Mouse (Mus musculus): ENCODE measurements at regions not wholly inside any gene's neighbourhood (a gene's known extent, or its start where the extent isn't known, plus 50 kb on each side); places are given as distances from the start of the nearest gene placed in this dataset.

DNA sequence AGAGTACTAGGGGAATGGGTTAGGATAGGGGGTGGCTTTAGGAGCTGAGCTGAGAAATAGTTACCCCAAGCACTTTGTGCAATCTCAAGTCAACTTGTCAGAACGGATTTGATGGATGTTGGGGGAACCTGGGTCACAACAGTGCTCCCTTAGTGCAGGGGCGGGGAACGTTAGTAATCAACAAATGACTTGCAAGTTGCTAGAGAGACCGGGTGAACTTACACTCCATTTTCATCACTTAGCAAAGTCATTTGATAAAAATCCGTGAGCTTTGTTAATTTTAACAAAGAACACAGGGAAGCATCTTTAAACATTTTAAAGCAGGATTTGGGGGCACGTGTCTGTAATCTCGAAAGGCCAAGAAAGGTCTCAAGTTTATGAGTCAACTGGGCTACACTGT, 557.0 kb downstream of the Gm19410 start:
- Histone ChIP-seq H3K27ac (ENCODE audit: poor library complexity, severe bottlenecking) (no peak overlapping the region), H3K9ac (no peak overlapping the region), H3K9me3 (replicated peaks) (no peaks in the 10 kb centered on the region), H3K4me1 (replicated peaks) (peaks cover 8% of the 10 kb centered on the region; the same call in 1 of the 2 replicates), H3K36me3 (no peaks in the 10 kb centered on the region), H3K4me2 (no peak overlapping the region), H3K4me3 (no peak overlapping the region), H3K27me3 (replicated peaks) (no peaks in the 10 kb centered on the region)
- no peak for ATAC-seq (ENCODE audit: insufficient number of reproducible peaks, low FRiP score)
- WGBS: 69% methylated on average over 7 of the region's 7 CpGs

GRCm38 (mm10) chr8:36338628-36339027, 573.0 kb downstream of the Gm19410 start:
- H3K4me1 ChIP-seq (replicated peaks): no peaks in the 10 kb centered on the region
- H3K27me3 ChIP-seq (replicated peaks): no peaks in the 10 kb centered on the region
- no peak for ATAC-seq (ENCODE audit: insufficient number of reproducible peaks, low FRiP score)
- H3K27ac ChIP-seq (ENCODE audit: poor library complexity, severe bottlenecking): no peak overlapping the region
- no peaks in the 10 kb centered on the region for H3K36me3 ChIP-seq
- 89% methylated on average over 5 of the region's 5 CpGs for WGBS
- no peak overlapping the region for H3K9ac ChIP-seq
- H3K4me2 ChIP-seq: no peak overlapping the region
- no peaks in the 10 kb centered on the region for H3K9me3 ChIP-seq (replicated peaks)
- no peak overlapping the region for H3K4me3 ChIP-seq

GRCm38 (mm10) chr8:36339449-36339848, 573.9 kb downstream of the Gm19410 start:
- no peak overlapping the region for H3K27ac ChIP-seq (ENCODE audit: poor library complexity, severe bottlenecking)
- H3K27me3 ChIP-seq (replicated peaks): no peaks in the 10 kb centered on the region
- no peaks in the 10 kb centered on the region for H3K36me3 ChIP-seq
- 85% methylated on average over 6 of the region's 6 CpGs for WGBS
- H3K4me2 ChIP-seq: no peak overlapping the region
- no peak overlapping the region for H3K4me3 ChIP-seq
- no peak overlapping the region for H3K9ac ChIP-seq
- no peak for ATAC-seq (ENCODE audit: insufficient number of reproducible peaks, low FRiP score)
- no peaks in the 10 kb centered on the region for H3K4me1 ChIP-seq (replicated peaks)
- H3K9me3 ChIP-seq (replicated peaks): no peaks in the 10 kb centered on the region

- Histone ChIP-seq H3K4me2 (no peak overlapping the region), H3K36me3 (no peaks in the 10 kb centered on the region), H3K9me3 (replicated peaks) (no peaks in the 10 kb centered on the region), H3K27me3 (replicated peaks) (no peaks in the 10 kb centered on the region), H3K4me3 (no peak overlapping the region), H3K9ac (no peak overlapping the region), H3K4me1 (replicated peaks) (no peaks in the 10 kb centered on the region), H3K27ac (ENCODE audit: poor library complexity, severe bottlenecking) (no peak overlapping the region)
- WGBS: 64% methylated on average over 3 of the region's 3 CpGs
- ATAC-seq (ENCODE audit: insufficient number of reproducible peaks, low FRiP score): no peak
Measured at GRCm38 (mm10) chr8:36340454-36340853, 574.9 kb downstream of the Gm19410 start.

- Histone ChIP-seq H3K27ac (ENCODE audit: poor library complexity, severe bottlenecking) (no peak overlapping the region), H3K9me3 (replicated peaks) (no peaks in the 10 kb centered on the region), H3K4me2 (no peak overlapping the region), H3K27me3 (replicated peaks) (no peaks in the 10 kb centered on the region), H3K4me1 (replicated peaks) (no peaks in the 10 kb centered on the region), H3K9ac (no peak overlapping the region), H3K36me3 (no peaks in the 10 kb centered on the region), H3K4me3 (no peak overlapping the region)
- WGBS: 78% methylated on average over 4 of the region's 4 CpGs
- no peak for ATAC-seq (ENCODE audit: insufficient number of reproducible peaks, low FRiP score)
Measured at GRCm38 (mm10) chr8:36341965-36342364, 576.4 kb downstream of the Gm19410 start.

DNA sequence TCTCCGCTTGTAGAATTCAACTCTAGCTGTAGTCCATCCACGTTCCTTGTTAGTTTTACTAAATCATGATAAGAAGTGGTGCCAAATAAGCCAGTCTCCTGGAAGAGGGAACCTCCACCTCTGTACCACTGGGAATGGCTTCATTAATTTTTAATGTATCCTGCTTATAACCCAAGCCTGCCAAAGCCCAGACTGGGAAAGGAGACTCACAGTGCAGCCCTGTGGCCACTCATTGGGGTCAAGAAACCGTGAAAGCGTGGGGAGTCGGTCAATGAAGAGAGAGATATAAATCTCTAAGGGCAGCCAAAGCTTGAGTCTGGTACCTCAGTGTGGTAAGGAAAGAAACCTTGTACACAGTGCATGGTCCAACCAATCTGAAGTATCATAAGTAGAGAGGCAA, 577.1 kb downstream of the Gm19410 start:
- WGBS: 85% methylated on average over 5 of the region's 5 CpGs
- H3K27me3 ChIP-seq (replicated peaks): no peaks in the 10 kb centered on the region

GRCm38 (mm10) chr8:36346682-36347324, 581.2 kb downstream of the Gm19410 start:
- H3K9ac ChIP-seq: no peak overlapping the region
- H3K4me1 ChIP-seq (replicated peaks): no peaks in the 10 kb centered on the region
- 46% methylated on average over 7 of the region's 7 CpGs for WGBS
- no peak overlapping the region for H3K27ac ChIP-seq (ENCODE audit: poor library complexity, severe bottlenecking)
- no peak overlapping the region for H3K4me3 ChIP-seq
- ATAC-seq (ENCODE audit: insufficient number of reproducible peaks, low FRiP score): no peak
- no peaks in the 10 kb centered on the region for H3K9me3 ChIP-seq (replicated peaks)
- H3K27me3 ChIP-seq (replicated peaks): no peaks in the 10 kb centered on the region
- no peak overlapping the region for H3K4me2 ChIP-seq
- no peaks in the 10 kb centered on the region for H3K36me3 ChIP-seq

More for the DNA sequence above, 577.1 kb downstream of the Gm19410 start:
- Histone ChIP-seq H3K36me3 (no peaks in the 10 kb centered on the region), H3K4me1 (replicated peaks) (no peaks in the 10 kb centered on the region), H3K9ac (no peak overlapping the region), H3K9me3 (replicated peaks) (no peaks in the 10 kb centered on the region), H3K27ac (ENCODE audit: poor library complexity, severe bottlenecking) (no peak overlapping the region), H3K4me2 (no peak overlapping the region), H3K4me3 (no peak overlapping the region)
- no peak for ATAC-seq (ENCODE audit: insufficient number of reproducible peaks, low FRiP score)

DNA sequence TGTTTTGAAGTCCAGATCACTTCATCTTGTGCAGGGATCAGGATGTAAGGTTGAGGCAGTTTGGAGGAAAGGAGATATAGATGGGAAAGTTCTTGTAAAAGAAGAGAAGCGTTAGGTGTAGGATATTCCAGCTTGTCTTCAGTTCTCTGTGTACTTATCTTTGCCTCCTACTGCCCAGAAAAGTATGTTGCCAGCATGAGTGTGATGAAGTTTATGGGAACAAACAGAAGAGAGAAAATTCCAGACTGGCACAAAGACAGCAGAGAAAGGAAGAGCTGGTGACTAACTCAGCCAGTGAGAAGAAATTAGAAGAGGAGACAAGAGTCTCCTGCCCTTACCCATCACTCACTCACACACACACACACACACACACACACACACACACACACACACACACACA, 582.5 kb downstream of the Gm19410 start:
- Histone ChIP-seq H3K27ac (ENCODE audit: poor library complexity, severe bottlenecking) (no peak overlapping the region), H3K27me3 (replicated peaks) (no peaks in the 10 kb centered on the region), H3K36me3 (no peaks in the 10 kb centered on the region), H3K9me3 (replicated peaks) (no peaks in the 10 kb centered on the region), H3K4me2 (no peak overlapping the region), H3K4me3 (no peak overlapping the region), H3K9ac (no peak overlapping the region), H3K4me1 (replicated peaks) (no peaks in the 10 kb centered on the region)
- no peak for ATAC-seq (ENCODE audit: insufficient number of reproducible peaks, low FRiP score)
- 70% methylated on average over 1 of the region's 1 CpGs for WGBS

- 24% methylated on average over 3 of the region's 3 CpGs for WGBS
- no peaks in the 10 kb centered on the region for H3K36me3 ChIP-seq
- H3K4me2 ChIP-seq: no peak overlapping the region
- ATAC-seq (ENCODE audit: insufficient number of reproducible peaks, low FRiP score): no peak
- H3K9ac ChIP-seq: no peak overlapping the region
- no peaks in the 10 kb centered on the region for H3K9me3 ChIP-seq (replicated peaks)
- no peak overlapping the region for H3K4me3 ChIP-seq
- H3K4me1 ChIP-seq (replicated peaks): 0 out of 2 replicates have a peak, but pooled peaks cover 3% of the 10 kb centered on the region
- H3K27me3 ChIP-seq (replicated peaks): no peaks in the 10 kb centered on the region
- no peak overlapping the region for H3K27ac ChIP-seq (ENCODE audit: poor library complexity, severe bottlenecking)
Measured at GRCm38 (mm10) chr8:36354926-36355325, 589.3 kb downstream of the Gm19410 start.

DNA sequence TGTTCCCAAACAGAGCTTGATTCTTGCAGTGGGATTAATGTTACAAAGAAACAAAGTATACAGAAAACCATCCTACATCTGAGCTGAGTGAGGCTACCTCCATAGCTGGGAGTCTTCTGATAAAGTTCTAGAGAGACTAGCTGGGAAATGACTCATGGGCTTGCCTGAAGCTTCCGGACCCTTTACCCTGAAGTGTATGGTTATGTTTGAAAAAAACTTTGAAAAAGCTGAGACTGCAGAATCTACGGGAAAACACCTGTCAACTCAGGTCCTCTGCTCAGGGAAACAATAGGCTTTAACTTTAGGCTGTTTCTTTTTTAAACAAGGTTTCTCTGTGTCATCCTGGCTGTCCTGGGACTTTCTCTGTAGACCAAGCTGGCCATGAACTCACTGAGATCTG, 593.4 kb downstream of the Gm19410 start:
- no peak for ATAC-seq (ENCODE audit: insufficient number of reproducible peaks, low FRiP score)
- Histone ChIP-seq H3K9ac (no peak overlapping the region), H3K4me2 (no peak overlapping the region), H3K9me3 (replicated peaks) (no peaks in the 10 kb centered on the region), H3K27ac (ENCODE audit: poor library complexity, severe bottlenecking) (no peak overlapping the region), H3K36me3 (no peaks in the 10 kb centered on the region), H3K4me1 (replicated peaks) (0 out of 2 replicates have a peak, but pooled peaks cover 3% of the 10 kb centered on the region), H3K4me3 (no peak overlapping the region), H3K27me3 (replicated peaks) (no peaks in the 10 kb centered on the region)
- 58% methylated on average over 2 of the region's 2 CpGs for WGBS

- no peak for ATAC-seq (ENCODE audit: insufficient number of reproducible peaks, low FRiP score)
- WGBS: 10% methylated on average over 2 of the region's 2 CpGs
Measured at GRCm38 (mm10) chr8:36361255-36361654, 595.7 kb downstream of the Gm19410 start.

GRCm38 (mm10) chr8:36361818-36362217, 596.2 kb downstream of the Gm19410 start:
- WGBS: 36% methylated on average over 8 of the region's 8 CpGs
- Histone ChIP-seq H3K4me1 (replicated peaks) (no peaks in the 10 kb centered on the region), H3K4me3 (no peak overlapping the region), H3K27me3 (replicated peaks) (no peaks in the 10 kb centered on the region), H3K9ac (no peak overlapping the region), H3K36me3 (no peaks in the 10 kb centered on the region), H3K9me3 (replicated peaks) (no peaks in the 10 kb centered on the region), H3K27ac (ENCODE audit: poor library complexity, severe bottlenecking) (no peak overlapping the region), H3K4me2 (no peak overlapping the region)
- ATAC-seq (ENCODE audit: insufficient number of reproducible peaks, low FRiP score): no peak

More at GRCm38 (mm10) chr8:36361255-36361654, 595.7 kb downstream of the Gm19410 start:
- Histone ChIP-seq H3K27ac (ENCODE audit: poor library complexity, severe bottlenecking) (no peak overlapping the region), H3K36me3 (no peaks in the 10 kb centered on the region), H3K4me3 (no peak overlapping the region), H3K4me1 (replicated peaks) (no peaks in the 10 kb centered on the region), H3K27me3 (replicated peaks) (no peaks in the 10 kb centered on the region), H3K4me2 (no peak overlapping the region), H3K9me3 (replicated peaks) (no peaks in the 10 kb centered on the region), H3K9ac (no peak overlapping the region)

All from heart, embryonic 12.5 days (tissue).